Mouse (Mus musculus) spleen, postnatal 36 days (tissue): ENCODE data around the gene Slc9a3r2.
"Not testable (repeated sequence)": the region's sequence is repeated elsewhere in the genome, so short reads cannot be mapped to it uniquely, and the experiment has no call there.

ENCODE experiments used
- DNase-seq, 2 experiments: peaks; one replicate each; pipeline ENCODE4 v3.0.0; 2022; ENCODE audit warnings: low spot score in 2 of 2, mixed read lengths in 1 of 2

The Slc9a3r2 gene

GRCm38 (mm10) chr17:24667416-24667815, 17.3 kb upstream of the Slc9a3r2 start:
- DNase-seq = peak; percentile 59 to 64

- not testable (repeated sequence) for DNase-seq
Measured at GRCm38 (mm10) chr17:24667011-24667410, 16.9 kb upstream of the Slc9a3r2 start.

DNA sequence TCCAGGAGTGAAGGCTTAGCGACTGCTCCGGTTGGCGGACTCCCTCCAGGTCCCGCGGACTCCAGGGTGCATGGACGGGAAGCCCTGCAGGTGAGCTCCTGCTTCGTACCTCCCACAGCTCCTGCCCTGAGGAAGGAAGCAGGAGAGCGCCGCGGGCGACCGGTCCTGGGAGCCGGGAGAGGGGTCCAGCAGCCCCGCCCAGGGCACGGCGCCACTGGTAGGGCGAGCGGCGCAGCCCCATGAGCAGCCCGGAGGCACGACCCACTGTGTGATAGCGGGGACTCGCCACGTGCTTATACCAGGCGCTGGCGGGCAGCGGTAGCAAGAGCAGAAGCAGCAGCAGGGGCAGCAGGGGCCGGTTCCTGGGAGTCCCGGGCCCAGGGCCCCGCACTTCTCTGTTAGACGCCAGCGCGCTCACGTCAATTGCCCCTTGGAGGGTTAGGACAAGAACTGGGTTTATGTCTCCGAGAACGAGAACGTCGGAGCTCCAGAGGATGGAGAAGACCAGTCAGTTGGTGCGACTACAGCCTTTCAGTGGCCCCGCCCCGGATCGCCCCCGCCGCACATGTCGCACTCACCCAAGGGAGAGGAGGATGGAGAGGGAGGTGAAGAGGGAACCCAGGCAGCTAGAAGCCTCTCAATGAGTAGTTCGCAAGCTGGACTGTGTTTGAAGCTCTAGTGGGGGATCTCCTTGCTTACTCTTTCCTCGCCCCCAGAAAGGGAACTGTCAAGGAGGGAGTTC, 8.1 kb upstream of the Slc9a3r2 start, which contains the start of gene Npw:
Npw (minus strand) TSS at position 441 of the 742 bp plus-strand sequence.
- DNase-seq = no peak

DNA sequence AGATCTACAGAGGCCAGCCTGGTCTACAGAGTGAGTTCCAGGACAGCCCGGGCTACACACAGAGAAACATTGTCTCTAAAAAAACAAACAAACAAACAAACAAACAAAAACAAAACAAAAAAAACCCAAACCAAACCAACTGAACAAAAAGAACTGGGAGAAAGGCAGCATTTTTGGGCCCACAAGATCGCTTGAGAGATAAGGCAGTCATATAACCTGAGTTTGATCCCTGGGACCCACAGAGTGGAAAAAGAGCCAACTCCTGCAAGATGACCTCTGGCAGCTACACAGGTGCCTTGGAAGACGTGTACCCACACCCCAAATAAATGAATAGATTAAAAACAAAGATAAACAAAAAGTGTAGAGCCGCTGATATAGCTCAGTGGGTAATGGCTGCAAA, 4.8 kb upstream of the Slc9a3r2 start:
- DNase-seq = no peak

GRCm38 (mm10) chr17:24653967-24654710, 4.0 kb upstream of the Slc9a3r2 start:
- DNase-seq = peak; percentile 51 to 64

GRCm38 (mm10) chr17:24651835-24652234, 1.7 kb upstream of the Slc9a3r2 start:
- DNase-seq = no peak

DNA sequence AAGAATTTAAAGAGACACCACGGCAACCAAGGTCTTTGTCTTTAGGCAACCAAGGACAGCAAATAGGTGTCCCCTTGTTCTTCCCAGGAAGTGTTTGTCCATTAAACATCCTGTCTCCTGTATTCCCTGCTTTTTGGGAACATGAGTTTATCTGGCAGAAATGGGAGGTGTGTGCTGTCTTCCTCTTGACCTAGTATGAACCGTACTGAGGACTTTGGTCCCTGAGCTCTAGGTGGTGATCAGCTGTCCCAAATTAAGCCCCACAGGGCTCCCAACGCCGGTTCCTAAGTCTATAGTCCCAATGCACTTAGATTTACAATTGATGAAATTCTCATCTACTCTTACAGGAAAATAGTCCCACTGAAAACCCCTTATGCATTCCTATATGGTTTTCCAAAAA, 639 bp upstream of the Slc9a3r2 start:
- no peak for DNase-seq

DNA sequence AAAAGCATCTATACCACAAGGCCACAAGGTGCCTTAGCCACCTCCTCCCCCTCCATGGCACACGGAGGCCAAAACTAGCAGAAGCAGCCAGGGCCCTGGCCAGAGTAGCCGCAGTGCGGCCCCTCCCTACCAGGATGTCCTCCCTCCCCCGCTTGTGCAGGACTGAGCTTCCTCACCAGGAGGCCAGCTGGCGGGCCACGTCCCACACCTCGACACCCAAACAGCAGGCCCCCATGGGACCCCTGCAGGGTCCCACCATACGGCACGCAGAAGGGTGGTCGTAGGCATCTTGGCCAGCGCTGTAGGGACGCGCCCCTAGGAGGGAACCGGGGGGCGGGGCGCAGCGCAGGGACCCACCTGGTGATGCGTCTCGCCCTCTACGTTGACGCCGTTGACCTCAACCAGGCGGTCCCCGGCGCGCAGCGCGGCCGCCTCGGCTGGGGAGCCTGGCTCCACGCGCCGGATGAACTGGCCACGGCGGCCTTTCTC, 502 bp downstream of the Slc9a3r2 start:
- no peak for DNase-seq

DNA sequence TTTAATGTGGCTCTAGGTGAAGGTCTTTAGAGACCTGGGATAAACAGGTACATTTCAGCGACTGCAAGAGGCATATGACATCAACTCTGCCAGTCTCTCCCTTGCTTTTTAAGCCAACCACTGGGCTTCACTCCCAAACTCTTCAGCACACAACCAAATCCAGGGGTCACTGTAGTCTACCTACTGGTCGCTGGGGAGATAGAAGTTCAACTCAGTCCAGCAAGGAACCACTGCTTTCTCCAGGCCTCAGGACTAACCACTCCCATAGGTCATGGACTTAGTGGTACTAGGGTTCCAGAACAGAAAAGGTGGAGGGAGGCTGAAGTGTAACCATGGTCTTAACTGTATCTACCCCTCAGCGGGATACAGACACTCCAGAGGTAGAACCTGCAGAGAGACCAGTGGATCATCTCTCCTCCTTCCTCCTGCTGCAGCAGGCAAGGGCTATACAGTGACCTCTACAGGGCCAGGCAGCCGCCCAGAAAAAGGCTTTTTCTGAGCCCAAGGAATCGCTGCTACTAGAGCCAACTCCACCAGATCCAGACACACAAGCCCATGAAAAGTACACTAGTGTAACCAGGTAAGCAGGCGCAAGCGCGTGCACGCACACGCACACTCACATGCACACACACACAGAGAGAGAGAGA, 1.3 kb downstream of the Slc9a3r2 start:
- DNase-seq = no peak

DNA sequence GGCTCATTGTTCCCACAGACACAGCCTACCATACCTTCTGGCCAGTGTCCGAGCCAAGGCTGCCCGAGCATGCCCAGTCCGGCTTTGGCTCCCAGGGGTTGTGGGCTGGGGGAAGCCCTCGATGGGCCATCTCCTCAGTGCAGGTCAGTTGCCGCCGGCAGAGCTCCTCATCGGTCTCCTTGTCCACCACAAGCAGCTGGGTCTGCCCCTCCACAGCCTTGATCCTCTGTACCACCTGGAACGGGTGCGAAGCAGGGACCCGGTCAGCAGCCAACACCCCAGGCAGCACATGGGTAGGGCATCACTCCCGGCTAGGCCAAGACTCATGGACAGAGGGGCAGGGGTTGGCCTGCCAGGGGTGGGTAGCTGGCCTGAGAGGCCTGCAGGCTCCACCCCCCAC, 2.6 kb downstream of the Slc9a3r2 start:
- no peak for DNase-seq

DNA sequence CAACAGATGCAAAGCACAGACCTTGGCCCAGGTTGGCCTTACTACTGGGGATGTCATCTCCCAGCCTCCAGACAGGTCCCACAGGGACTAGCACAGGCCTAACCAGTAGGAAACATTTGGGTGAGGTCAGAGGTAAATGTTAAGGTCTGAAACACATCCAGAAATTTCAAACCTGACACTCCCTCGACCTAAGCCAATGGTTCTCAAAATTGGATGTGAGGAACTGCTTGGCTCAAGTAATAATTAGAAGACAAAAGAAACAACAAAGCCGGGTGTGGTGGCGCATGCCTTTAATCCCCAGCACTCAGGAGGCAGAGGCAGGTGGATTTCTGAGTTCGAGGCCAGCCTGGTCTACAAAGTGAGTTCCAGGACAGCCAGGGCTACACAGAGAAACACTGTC, 3.7 kb downstream of the Slc9a3r2 start:
- DNase-seq = no peak

DNA sequence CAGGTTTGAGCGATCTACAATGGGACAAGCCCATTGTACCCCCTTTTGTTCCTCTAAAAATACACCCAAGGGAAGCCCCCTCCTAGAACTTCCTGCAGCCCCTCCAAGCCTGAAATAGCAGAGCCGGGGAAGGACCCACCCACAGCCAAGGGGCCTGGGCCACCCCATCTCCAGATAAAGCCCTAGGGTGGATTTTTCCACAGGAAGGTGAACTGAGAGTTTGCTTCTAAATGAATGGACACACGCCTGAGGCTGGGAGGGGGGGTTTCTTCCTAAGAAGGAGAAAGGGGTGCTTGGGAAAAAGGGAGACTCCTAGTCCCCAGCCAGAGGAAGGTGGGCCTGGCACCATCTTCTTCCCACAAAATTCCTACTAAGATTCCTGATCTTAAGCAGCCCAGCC, 4.2 kb downstream of the Slc9a3r2 start:
- DNase-seq = no peak

DNA sequence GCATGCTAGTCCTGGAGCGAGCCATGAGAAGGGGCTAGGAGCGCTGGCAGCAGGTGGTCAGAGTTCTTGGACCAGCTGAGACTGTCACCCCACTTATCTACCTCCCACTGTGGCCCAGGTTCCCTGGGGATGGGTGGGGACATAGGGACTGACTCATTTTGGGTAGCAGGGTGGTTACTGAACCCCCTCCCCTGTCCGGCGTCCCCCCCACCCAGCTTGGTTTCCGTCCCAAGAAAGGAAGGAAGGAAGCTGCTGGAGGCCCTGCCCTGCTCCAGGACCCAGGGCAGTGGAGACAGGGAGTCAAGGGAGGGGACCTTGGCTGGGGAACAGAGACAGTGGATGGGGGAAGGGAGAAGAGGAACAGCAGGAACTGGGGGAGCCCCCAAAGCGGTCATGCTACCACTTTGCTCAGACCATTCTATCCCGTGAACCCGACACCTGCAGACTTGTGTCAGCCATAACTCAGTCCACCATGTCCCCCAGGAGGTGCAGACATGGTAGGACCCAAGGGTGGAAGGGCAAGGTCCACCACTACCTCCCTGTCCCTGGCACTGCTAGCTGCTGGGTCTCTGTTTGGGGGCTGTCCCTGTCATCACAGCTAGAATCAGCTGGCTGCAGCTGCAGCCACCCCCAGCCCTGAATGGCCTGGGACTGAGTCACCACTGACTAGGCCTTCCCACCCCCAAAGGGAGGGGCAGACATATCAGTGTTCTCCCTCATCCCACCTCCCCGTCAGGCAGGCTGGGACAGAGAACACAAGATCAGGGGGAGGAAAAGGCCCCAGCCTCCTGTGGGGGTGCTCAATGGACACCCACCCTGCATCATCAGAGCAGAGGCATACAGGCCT, 5.0 kb downstream of the Slc9a3r2 start:
- DNase-seq = no peak

DNA sequence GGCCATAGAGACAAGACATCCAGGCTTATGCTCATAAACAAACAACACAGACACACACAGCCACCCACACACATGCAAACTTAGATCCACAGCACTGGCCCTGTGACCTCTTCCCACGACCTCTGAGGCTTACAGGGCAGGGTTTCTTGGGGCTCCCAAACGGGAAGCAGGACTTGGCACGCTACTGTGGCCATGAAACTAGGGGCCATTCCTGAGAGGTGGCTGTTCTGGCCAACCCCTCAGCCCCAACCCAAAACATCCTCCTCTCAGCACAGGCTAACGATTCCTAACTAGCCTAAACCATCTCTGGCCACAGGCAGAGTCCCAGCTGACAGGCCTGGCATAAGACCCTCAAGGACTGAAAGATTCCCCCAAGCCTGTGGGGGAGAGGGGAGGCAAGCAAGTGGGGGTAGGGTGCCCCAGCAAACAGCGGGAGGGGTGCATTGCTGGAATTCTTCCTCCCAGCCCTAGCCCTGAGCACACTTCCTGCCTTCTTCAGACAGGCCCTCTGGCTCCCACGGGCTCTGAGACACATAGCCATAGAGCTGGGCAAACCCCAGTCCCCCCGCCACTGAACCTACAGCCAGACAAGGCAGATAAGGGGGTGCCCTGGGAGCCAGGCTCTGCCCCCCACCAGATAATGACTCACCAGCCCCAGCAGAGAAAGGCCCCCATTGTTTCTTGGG, 6.0 kb downstream of the Slc9a3r2 start:
- DNase-seq = no peak

DNA sequence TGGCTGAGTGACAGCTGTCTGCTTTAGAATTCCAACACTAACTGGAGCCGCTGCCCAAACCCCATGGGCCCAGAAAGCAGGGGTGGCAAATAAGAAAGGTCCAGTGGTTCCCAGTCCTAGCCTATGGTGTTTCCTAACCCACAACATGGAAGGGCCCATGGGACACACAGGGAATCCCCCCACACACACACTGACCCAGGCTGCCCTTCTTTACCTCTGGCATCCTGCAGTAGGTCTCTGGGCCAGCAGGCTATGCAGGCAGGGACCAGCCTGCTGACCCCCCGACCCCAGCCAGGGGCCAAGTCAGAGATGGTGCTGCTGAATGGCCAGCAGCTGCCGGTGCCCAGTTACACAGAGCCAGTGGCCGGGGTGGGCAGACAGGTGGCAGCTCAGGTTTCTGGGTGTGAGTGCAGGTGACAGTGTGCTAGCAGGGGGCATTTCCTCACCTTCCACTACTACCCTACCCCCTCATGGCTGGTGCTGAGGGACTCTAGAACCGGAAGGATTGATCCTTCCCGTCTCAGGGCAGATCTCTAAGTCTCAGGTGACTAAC, 7.3 kb downstream of the Slc9a3r2 start:
- no peak for DNase-seq

GRCm38 (mm10) chr17:24641944-24642343, 8.2 kb downstream of the Slc9a3r2 start:
- DNase-seq = no peak

- no peak for DNase-seq
Measured at GRCm38 (mm10) chr17:24640581-24640980, 9.5 kb downstream of the Slc9a3r2 start.

- DNase-seq = no peak
Measured at GRCm38 (mm10) chr17:24640119-24640518, 10.0 kb downstream of the Slc9a3r2 start.

GRCm38 (mm10) chr17:24639571-24639988, 10.5 kb downstream of the Slc9a3r2 start:
- DNase-seq = no peak

DNA sequence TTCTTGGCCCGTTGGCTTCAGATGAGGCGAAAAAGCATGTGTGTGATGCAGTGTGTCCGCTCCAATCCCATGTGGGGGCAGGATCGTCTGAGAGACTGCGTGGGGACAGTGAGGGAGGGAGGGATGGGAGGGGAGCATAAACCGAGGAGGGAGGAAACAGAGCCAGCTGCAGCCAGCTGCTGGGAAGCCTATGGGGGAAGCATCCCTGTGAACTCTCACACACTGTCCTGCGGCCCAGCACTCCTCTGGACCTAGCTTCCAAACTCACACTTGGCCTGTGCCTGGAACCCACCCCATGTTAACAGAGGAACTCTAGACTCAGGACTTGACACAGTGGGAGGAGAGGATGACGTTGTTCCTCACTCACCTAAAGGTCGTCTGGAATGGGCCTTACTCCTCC, 11.3 kb downstream of the Slc9a3r2 start:
- DNase-seq = no peak

GRCm38 (mm10) chr17:24638214-24638613, 11.9 kb downstream of the Slc9a3r2 start:
- no peak for DNase-seq
